Comparison of ENCODE assay signal across 7 mouse cellular contexts in genomic region chr15:88861772-88862622, GRCm38 (mm10). TPM values are rescaled to one million over a fixed set of nuclear protein-coding genes. Genes with fewer than 3 reads are reported as not detected.
A peak's percentile ranks its signal among the peaks of the same experiment; 100 is the strongest.
DNase-seq lines count a peak whose midpoint lies in the region; ATAC-seq lines count a peak whose summit lies in the region.

Gene Pim3, plus strand, starts transcription at chr15:88862186.

- ATAC-seq in granulocyte monocyte progenitor cell, adult 5-6 weeks (replicated peaks; ENCODE audit: poor library complexity, severe bottlenecking), result peak; percentile 75
- ATAC-seq in midbrain, embryonic 13.5 days, result peak; percentile 85

- peak within 1 kb of the TSS; percentile 98 for H3K27ac ChIP-seq in embryonic facial prominence, embryonic 10.5 days (replicated peaks)
- peak within 1 kb of the TSS; percentile 96 for H3K27ac ChIP-seq in limb, embryonic 10.5 days
- peak within 1 kb of the TSS; percentile 98 for H3K27ac ChIP-seq in midbrain, embryonic 13.5 days

- H3K4me1 ChIP-seq in embryonic facial prominence, embryonic 10.5 days, result peaks cover 58% of the 10 kb centered on the region
- H3K4me1 ChIP-seq in limb, embryonic 10.5 days, result peaks cover 64% of the 10 kb centered on the region
- peaks cover 25% of the 10 kb centered on the region for H3K4me1 ChIP-seq in midbrain, embryonic 13.5 days (replicated peaks)

- under 1% methylated on average over 107 of the region's 107 CpGs for WGBS in embryonic facial prominence, embryonic 10.5 days
- under 1% methylated on average over 107 of the region's 107 CpGs for WGBS in limb, embryonic 10.5 days
- under 1% methylated on average over 107 of the region's 107 CpGs for WGBS in midbrain, embryonic 13.5 days

- peak within 1 kb of the TSS; percentile 85 for H3K4me2 ChIP-seq in midbrain, embryonic 13.5 days (replicated peaks)

- H3K9me3 ChIP-seq in embryonic facial prominence, embryonic 10.5 days, result no peaks in the 10 kb centered on the region
- no peaks in the 10 kb centered on the region for H3K9me3 ChIP-seq in limb, embryonic 10.5 days (replicated peaks)
- no peaks in the 10 kb centered on the region for H3K9me3 ChIP-seq in midbrain, embryonic 13.5 days

- H3K27me3 ChIP-seq in embryonic facial prominence, embryonic 10.5 days (replicated peaks; ENCODE audit: low read depth, poor library complexity, severe bottlenecking), result 0 out of 2 replicates have a peak, but pooled peaks cover 3% of the 10 kb centered on the region
- no peaks in the 10 kb centered on the region for H3K27me3 ChIP-seq in limb, embryonic 10.5 days (ENCODE audit: low read depth, poor library complexity, severe bottlenecking)
- H3K27me3 ChIP-seq in midbrain, embryonic 13.5 days, result no peaks in the 10 kb centered on the region

- DNase-seq in adrenal gland, postnatal 10 days, result peak; percentile 98
- DNase-seq in embryonic facial prominence, embryonic 10.5 days (ENCODE audit: low spot score), result peak; percentile 95
- peak; percentile 99 for DNase-seq in kidney, adult 11 months
- DNase-seq in limb, embryonic 10.5 days (ENCODE audit: low spot score), result peak; percentile 96
- DNase-seq in spleen, adult 12 weeks (ENCODE audit: low spot score), result peak; percentile 87

- H3K36me3 ChIP-seq in embryonic facial prominence, embryonic 10.5 days (replicated peaks), result peaks cover 33% of the 10 kb centered on the region
- peaks cover 32% of the 10 kb centered on the region for H3K36me3 ChIP-seq in limb, embryonic 10.5 days
- H3K36me3 ChIP-seq in midbrain, embryonic 13.5 days, result peaks cover 28% of the 10 kb centered on the region

- H3K4me3 ChIP-seq in embryonic facial prominence, embryonic 10.5 days, result peak within 1 kb of the TSS; percentile 89
- peak within 1 kb of the TSS; percentile 93 for H3K4me3 ChIP-seq in limb, embryonic 10.5 days
- H3K4me3 ChIP-seq in midbrain, embryonic 13.5 days (replicated peaks), result peak within 1 kb of the TSS; percentile 86

- H3K9ac ChIP-seq in midbrain, embryonic 13.5 days (replicated peaks), result peak within 1 kb of the TSS; percentile 91

RNA-seq across cellular contexts. Expression of gene Pim3, which starts in this region (rescaled TPM):
- 10 to 100 TPM; 41.2 to 76.8 TPM for total RNA-seq in adrenal gland, postnatal 10 days (2021)
- 43.6 and 49.0 TPM in 2 replicates for polyA plus RNA-seq in embryonic facial prominence, embryonic 10.5 days (2016; fragmentation: Nextera tagmentation; extraction: Ambion mirVana)
- total RNA-seq in granulocyte monocyte progenitor cell, adult 5-6 weeks (2014; fragmentation: Nextera tagmentation), result 13.8 and 14.6 TPM in 2 replicates
- 13.0 and 21.3 TPM in 2 replicates for total RNA-seq in granulocyte monocyte progenitor cell, adult 5-6 weeks (2017)
- 46.6 and 48.2 TPM in 2 replicates for polyA plus RNA-seq in limb, embryonic 10.5 days (2016; fragmentation: Nextera tagmentation; extraction: Ambion mirVana)
- polyA plus RNA-seq in midbrain, embryonic 13.5 days (2015; fragmentation: Nextera tagmentation; extraction: Ambion mirVana), result 42.0 and 47.6 TPM in 2 replicates

Comparison
In these comparisons a context has a peak if more than half of its experiments do, and no peak if none do; other contexts are left out.
1. Peak in every context shown above with its lines: DNase-seq, ATAC-seq, H3K4me3 ChIP-seq and H3K27ac ChIP-seq.